Mouse (Mus musculus) liver, embryonic 11.5 days (tissue): ENCODE measurements around the gene Plekha6. TPM values are rescaled to one million over a fixed set of nuclear protein-coding genes. Genes with fewer than 3 reads are reported as not detected.

Experiments
- ATAC-seq: fragments of 200-750 bp; cut with Nextera tagmentation; replicated peaks from 2 replicates; pipeline ENCODE4 v1.8.0; 2017; ENCODE audit warnings: moderate number of reproducible peaks, mild to moderate bottlenecking, moderate TSS enrichment, moderate library complexity; ENCODE audit not compliant: low FRiP score
- DNase-seq: peaks from one replicate; pipeline ENCODE4 v3.0.0-alpha.2; 2017; ENCODE audit warnings: low spot score
- H3K27ac ChIP-seq: fragments of 300-500 bp; sonication (generic); 2 replicates; pipeline ENCODE4 v1.5.1; 2014; ENCODE audit warnings: mild to moderate bottlenecking, low read depth, low read length, control low read depth
- H3K27me3 ChIP-seq: fragments of 300-500 bp; sonication (generic); replicated peaks from 2 replicates; pipeline ENCODE4 v1.6.1; 2014; ENCODE audit warnings: low read length, mixed read lengths; ENCODE audit not compliant: control insufficient read depth, insufficient read depth
- H3K36me3 ChIP-seq: fragments of 300-500 bp; sonication (generic); 2 replicates; pipeline ENCODE4 v1.6.1; 2014; ENCODE audit warnings: mild to moderate bottlenecking, low read length, moderate library complexity, mixed read lengths; ENCODE audit not compliant: control insufficient read depth, insufficient read depth
- H3K4me1 ChIP-seq: fragments of 300-500 bp; sonication (generic); replicated peaks from 2 replicates; pipeline ENCODE4 v1.6.1; 2014; ENCODE audit warnings: low read length, mixed read lengths; ENCODE audit not compliant: control insufficient read depth, insufficient read depth
- H3K4me2 ChIP-seq: fragments of 300-500 bp; sonication (generic); 2 replicates; pipeline ENCODE4 v1.6.1; 2014; ENCODE audit warnings: mild to moderate bottlenecking, control low read depth, moderate library complexity
- H3K4me3 ChIP-seq: fragments of 300-500 bp; sonication (generic); 2 replicates; pipeline ENCODE4 v1.5.1; 2014; ENCODE audit warnings: low read depth, low read length, control low read depth
- H3K9ac ChIP-seq: fragments of 300-500 bp; sonication (generic); 2 replicates; pipeline ENCODE4 v1.6.1; 2014; ENCODE audit warnings: low read depth, low read length, control low read depth
- H3K9me3 ChIP-seq: fragments of 300-500 bp; sonication (generic); 2 replicates; pipeline ENCODE4 v1.6.1; 2016; ENCODE audit warnings: low read length, inconsistent platforms, mixed read lengths; ENCODE audit not compliant: control insufficient read depth
- WGBS: fragments of 180-500 bp; shearing (Covaris S2); extraction: QIAGEN DNeasy Blood & Tissue Kit; methylation state at CpG from one replicate; pipeline ENCODE4 v1.1.7; 2014; 5-methylcytosine and 5-hydroxymethylcytosine counted together
- polyA plus RNA-seq: library from polyadenylated mRNA; unstranded; fragments of >200 nt; fragmentation: Nextera tagmentation; extraction: Ambion mirVana; gene quantifications from 2 replicates; pipeline ENCODE4 v1.2.1, GENCODE M21; 2014

Plekha6 gene
- polyA plus RNA-seq, 1 experiment from 2014 or later, result 4.3 TPM

DNA sequence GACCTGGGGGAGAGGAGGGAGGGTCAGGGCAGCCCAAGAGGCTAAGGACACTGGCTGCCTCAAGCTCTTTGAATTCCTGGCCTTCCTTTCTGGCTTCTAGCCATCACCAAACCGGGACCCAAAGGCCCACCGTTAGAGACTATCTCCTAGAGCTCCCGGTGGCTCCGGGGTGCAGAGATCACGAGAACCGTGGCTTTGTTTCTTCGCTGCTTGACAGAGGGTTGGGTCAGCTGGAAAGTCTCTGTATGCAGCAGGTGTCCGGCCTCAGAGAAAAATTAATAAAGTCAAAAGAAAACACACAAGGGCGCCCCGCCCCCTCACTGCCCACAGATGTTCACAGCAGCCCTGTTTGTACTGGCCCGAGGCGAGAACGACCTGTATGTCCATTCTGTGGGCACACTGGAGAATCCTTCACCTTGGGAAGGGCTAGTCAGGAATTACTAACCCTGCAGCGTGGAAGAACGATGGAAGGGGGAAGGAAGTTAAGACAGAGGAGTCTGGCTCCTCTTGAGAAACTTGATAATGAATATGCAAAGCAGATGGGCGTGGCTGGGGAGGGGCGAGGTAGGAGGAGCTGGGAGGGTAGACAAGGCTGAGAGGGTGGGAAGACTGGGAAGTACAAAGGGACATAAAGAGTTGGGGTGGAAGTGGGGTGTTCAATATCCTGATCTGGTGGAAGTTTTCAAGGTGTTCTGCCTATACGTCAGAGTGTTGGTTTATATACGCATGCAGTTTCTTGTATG, 4.5 kb downstream of the Plekha6 start:
- 46% methylated on average over 19 of the region's 19 CpGs for WGBS
- Histone ChIP-seq H3K4me3 (no peak overlapping the region), H3K4me1 (0 out of 2 replicates have a peak, but pooled peaks cover 9% of the 10 kb centered on the region), H3K9me3 (no peaks in the 10 kb centered on the region), H3K27ac (no peak overlapping the region), H3K9ac (no peak overlapping the region), H3K27me3 (peaks cover 43% of the 10 kb centered on the region), H3K36me3 (no peaks in the 10 kb centered on the region), H3K4me2 (peak overlapping the region; percentile 19)
- ATAC-seq (no peak), DNase-seq (no peak)

DNA sequence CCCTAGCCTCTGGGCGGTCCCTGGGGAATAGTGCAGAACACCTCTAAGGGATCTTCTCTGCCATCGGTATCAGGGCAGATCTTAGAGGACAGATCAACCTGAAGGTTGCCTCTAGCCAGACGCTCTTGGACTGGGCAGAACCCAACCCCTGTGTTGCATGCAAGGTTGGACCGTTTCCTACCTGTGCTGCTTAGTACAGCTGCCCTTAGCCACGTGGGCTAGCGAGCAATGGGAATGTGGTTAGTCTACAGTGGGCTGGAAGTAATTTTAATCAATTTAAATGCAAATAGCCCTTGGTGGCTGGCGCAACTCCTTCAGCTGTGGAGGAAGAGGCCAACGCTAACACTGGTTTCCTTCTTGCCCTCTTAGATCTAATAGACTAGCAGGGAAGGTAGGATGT, 6.2 kb downstream of the Plekha6 start:
- Histone ChIP-seq H3K27me3 (peaks cover 26% of the 10 kb centered on the region), H3K9ac (no peak overlapping the region), H3K4me1 (0 out of 2 replicates have a peak, but pooled peaks cover 2% of the 10 kb centered on the region), H3K4me3 (no peak overlapping the region), H3K27ac (no peak overlapping the region), H3K9me3 (no peaks in the 10 kb centered on the region), H3K36me3 (no peaks in the 10 kb centered on the region), H3K4me2 (no peak overlapping the region)
- DNase-seq (no peak), ATAC-seq (no peak)
- 79% methylated on average over 8 of the region's 8 CpGs for WGBS

DNA sequence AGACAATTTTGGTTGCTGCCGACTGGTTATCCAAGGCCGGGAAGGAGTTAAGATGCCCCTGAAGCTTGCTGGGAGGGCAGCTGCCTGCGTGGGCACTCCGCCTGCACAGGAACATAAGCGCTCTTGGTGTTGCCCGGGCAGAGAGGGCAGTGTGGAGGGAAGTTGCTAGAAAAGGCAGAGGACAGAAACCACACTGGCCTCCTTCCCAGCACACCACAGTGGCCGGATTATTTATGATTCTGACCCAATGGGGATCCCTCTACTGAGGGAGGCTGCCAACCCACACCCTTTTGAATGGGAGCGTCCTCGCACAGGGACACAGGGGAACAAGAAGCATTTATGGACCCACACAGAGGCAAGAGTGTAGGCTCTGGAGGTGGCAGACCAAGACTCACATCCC, 7.3 kb downstream of the Plekha6 start:
- H3K4me3 ChIP-seq, result no peak overlapping the region
- H3K4me2 ChIP-seq, result no peak overlapping the region
- no peak for DNase-seq
- no peak for ATAC-seq
- no peaks in the 10 kb centered on the region for H3K9me3 ChIP-seq
- H3K4me1 ChIP-seq, result 0 out of 2 replicates have a peak, but pooled peaks cover 2% of the 10 kb centered on the region
- WGBS, result 87% methylated on average over 9 of the region's 9 CpGs
- H3K9ac ChIP-seq, result no peak overlapping the region
- no peaks in the 10 kb centered on the region for H3K36me3 ChIP-seq
- no peak overlapping the region for H3K27ac ChIP-seq
- H3K27me3 ChIP-seq, result peaks cover 20% of the 10 kb centered on the region

DNA sequence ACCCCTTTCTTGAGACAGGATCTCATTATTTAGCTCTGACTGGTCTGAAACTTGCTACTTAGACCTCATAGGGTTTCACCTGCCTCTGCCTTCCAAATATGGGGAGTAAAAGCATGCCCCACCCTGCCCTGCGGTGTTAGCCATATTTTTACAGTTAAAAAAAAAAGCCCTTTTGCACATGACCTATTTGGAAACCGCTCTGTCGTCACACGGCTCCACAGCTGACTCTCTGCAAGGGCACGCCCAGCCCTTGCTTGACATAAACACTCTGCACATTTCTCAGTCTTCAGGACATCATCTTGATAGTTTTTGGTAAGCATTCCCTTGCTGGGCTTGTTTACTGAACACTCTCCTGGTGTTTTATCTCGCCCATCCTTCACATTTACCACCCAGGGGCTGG, 11.1 kb downstream of the Plekha6 start:
- Histone ChIP-seq H3K4me2 (no peak overlapping the region), H3K9me3 (no peaks in the 10 kb centered on the region), H3K9ac (no peak overlapping the region), H3K27me3 (peaks cover 3% of the 10 kb centered on the region; the same call in 1 of the 2 replicates), H3K36me3 (no peaks in the 10 kb centered on the region), H3K4me3 (no peak overlapping the region), H3K27ac (no peak overlapping the region), H3K4me1 (no peaks in the 10 kb centered on the region)
- WGBS, result 62% methylated on average over 6 of the region's 6 CpGs
- no peak for ATAC-seq
- DNase-seq, result no peak

DNA sequence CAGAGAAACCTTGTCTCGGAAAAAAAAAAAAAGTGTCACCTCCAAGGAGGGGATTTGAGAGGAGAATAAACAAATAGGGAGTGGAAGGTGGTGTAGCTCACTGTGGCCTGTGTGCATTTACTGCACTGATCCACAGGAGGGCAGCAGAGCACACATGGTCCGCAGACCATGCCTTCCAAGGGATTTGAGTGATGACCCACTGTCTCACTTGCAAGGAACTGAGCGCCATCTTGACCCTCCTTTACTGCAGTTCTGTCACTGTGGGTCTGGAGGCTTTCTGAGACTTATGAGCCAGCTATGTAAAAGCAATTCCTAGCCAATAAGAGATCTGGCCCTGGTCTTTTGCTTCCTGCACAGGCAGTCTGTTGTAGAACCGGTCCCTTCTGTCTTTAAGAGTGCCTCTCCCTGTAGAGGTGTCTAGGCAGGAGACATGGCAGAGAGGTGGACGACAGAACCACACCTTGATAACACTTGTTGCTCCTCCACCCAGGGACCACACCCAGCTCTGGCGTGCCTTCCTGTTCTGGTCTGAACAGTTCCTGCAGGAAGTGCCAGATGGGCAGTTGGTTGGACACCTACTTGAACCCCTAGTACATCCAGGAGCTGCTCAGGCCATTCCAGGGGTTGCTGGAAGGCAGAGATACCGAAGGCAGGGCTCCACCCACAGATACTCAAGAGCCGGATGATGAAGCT, 13.6 kb downstream of the Plekha6 start:
- no peaks in the 10 kb centered on the region for H3K9me3 ChIP-seq
- WGBS, result 37% methylated on average over 8 of the region's 8 CpGs
- H3K4me3 ChIP-seq, result no peak overlapping the region
- peaks cover 22% of the 10 kb centered on the region for H3K27me3 ChIP-seq
- ATAC-seq (no peak), DNase-seq (no peak)
- H3K36me3 ChIP-seq, result no peaks in the 10 kb centered on the region
- peaks cover 10% of the 10 kb centered on the region; the same call in 1 of the 2 replicates for H3K4me1 ChIP-seq
- no peak overlapping the region for H3K4me2 ChIP-seq
- H3K9ac ChIP-seq, result no peak overlapping the region
- H3K27ac ChIP-seq, result no peak overlapping the region

DNA sequence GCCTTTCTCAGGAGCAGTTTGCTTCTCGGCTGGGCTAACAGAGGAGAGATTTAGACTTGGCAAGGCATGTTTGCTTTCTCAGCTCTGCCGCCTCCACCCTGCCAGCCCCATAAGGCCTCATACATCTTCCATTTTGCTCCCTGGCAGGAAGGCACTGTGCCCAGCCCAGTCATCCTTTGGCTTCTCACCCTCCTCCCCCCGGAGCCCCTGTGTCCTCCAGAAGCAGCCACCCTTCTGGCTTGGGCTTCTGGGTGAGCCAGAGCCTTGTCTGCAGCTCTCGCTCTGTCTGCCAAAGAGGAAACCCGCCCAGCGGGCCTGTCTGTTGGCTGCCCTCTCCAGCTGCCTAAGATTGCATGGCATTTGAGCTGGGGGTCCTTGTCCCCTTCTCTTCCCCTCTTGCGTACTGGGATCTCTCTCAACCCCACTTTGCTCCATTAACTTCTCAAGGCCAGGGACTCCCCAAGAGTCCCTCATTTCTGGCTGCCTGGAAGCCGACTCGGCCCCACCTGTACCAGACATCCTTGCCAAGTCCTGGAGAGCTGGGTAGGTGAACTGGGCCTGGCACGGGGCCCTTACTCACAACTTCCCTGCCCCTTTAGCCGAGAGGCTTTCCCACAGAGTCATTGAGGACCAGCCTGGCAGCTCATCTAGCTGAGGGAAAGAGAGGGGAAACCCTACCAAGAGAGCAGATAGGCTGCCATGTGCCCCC, 14.9 kb downstream of the Plekha6 start:
- 76% methylated on average over 11 of the region's 11 CpGs for WGBS
- no peaks in the 10 kb centered on the region for H3K36me3 ChIP-seq
- DNase-seq (no peak), ATAC-seq (no peak)
- no peaks in the 10 kb centered on the region for H3K9me3 ChIP-seq
- H3K9ac ChIP-seq, result no peak overlapping the region
- peaks cover 34% of the 10 kb centered on the region for H3K27me3 ChIP-seq
- no peak overlapping the region for H3K27ac ChIP-seq
- no peak overlapping the region for H3K4me3 ChIP-seq
- H3K4me2 ChIP-seq, result no peak overlapping the region
- peaks cover 11% of the 10 kb centered on the region; the same call in 1 of the 2 replicates for H3K4me1 ChIP-seq

DNA sequence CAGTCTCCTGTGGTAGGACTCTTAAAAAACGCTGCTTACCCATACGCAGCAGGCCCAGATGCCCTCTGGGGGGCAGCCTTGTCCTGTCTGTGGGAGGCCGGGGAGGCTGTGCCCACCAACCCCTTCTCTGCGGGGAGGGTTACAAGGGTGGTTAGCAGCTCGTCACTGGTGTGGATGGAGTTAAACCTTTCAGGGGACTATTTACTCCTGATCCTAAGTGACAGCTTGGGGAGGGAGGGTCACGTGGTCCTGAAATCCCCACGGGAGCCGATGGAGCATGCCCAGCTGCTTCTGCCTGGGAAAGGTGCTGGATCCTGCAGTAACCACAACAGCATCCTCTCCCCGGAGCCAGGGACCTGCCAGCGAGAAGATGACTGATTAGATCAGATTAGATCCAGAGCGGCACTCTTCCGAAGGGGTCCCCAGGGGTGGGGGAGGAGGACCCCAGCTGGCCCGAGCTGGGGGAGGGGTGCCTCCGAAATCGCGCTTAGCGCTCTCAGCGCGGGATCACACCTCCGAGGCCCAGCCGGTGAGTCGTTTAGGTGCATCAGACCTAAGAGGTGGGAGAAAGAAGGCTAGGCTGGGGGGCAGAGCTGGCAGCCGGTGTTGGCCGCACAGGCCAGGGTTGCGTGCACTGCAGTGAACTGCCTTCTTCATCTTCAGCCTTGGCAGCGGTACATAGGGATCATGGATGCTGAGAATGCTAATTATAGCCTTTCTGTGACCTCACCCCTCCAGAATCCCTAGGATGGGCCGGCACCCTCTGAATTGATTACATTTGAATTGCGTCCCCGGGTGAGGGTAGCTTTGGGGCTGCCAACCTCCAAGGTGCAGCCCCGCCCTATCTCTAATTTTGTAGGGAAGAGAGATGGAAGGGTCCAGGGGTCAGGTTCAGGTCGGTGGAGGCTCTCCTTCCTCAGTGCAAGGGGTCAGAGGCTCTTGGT, 17.3 kb downstream of the Plekha6 start:
- H3K4me3 ChIP-seq, result peak overlapping the region; percentile 44
- ATAC-seq (no peak; the same call in 1 of the 2 replicates), DNase-seq (peak; percentile 72)
- H3K4me1 ChIP-seq, result peaks cover 11% of the 10 kb centered on the region; the same call in 1 of the 2 replicates
- no peaks in the 10 kb centered on the region for H3K36me3 ChIP-seq
- H3K4me2 ChIP-seq, result peak overlapping the region; percentile 73
- WGBS, result 2% methylated on average over 31 of the region's 31 CpGs
- no peak overlapping the region for H3K9ac ChIP-seq
- peaks cover 34% of the 10 kb centered on the region for H3K27me3 ChIP-seq
- no peak overlapping the region for H3K27ac ChIP-seq
- no peaks in the 10 kb centered on the region for H3K9me3 ChIP-seq
